Mouse (Mus musculus) adrenal gland, postnatal 25 days (tissue): Measurements from ENCODE around the gene Ccdc57. TPM values are rescaled to one million over a fixed set of nuclear protein-coding genes. Genes with fewer than 3 reads are reported as not detected.
"Not testable (repeated sequence)": the region's sequence is repeated elsewhere in the genome, so short reads cannot be mapped to it uniquely, and the experiment has no call there.

Experiments used
- DNase-seq: peaks from one replicate; pipeline ENCODE4 v3.0.0; 2021; ENCODE audit warnings: mixed read lengths
- total RNA-seq: library from RNA; stranded (reverse); gene quantifications from 2 replicates; pipeline ENCODE4 v1.2.3, GENCODE M21; 2021

Gene Ccdc57
- total RNA-seq, 1 experiment from 2014 or later: 12.1 TPM

- DNase-seq: no peak
These were observed 81.1 kb downstream of the Ccdc57 start for GRCm38 (mm10) chr11:120851582-120851981.

- no peak for DNase-seq
These were observed 81.5 kb downstream of the Ccdc57 start for GRCm38 (mm10) chr11:120851132-120851531.

- DNase-seq: no peak
These were observed 82.2 kb downstream of the Ccdc57 start for GRCm38 (mm10) chr11:120850331-120851030.

- no peak for DNase-seq
These were observed 85.8 kb downstream of the Ccdc57 start for GRCm38 (mm10) chr11:120846725-120847475.

GRCm38 (mm10) chr11:120844329-120844728 lies 88.3 kb downstream of the Ccdc57 start:
- no peak for DNase-seq

- DNase-seq: no peak
These were observed 99.0 kb downstream of the Ccdc57 start for GRCm38 (mm10) chr11:120833555-120834280.

GRCm38 (mm10) chr11:120832962-120833361 lies 99.7 kb downstream of the Ccdc57 start:
- not testable (repeated sequence) for DNase-seq

GRCm38 (mm10) chr11:120831659-120832440 lies 100.8 kb downstream of the Ccdc57 start:
- no peak for DNase-seq

GRCm38 (mm10) chr11:120830686-120831085 lies 102.0 kb downstream of the Ccdc57 start:
- peak; percentile 63 for DNase-seq

GRCm38 (mm10) chr11:120829757-120830532 lies 102.7 kb downstream of the Ccdc57 start:
- no peak for DNase-seq

- no peak for DNase-seq
These were observed 104.3 kb downstream of the Ccdc57 start for GRCm38 (mm10) chr11:120828416-120828815.

GRCm38 (mm10) chr11:120826016-120826953 lies 106.4 kb downstream of the Ccdc57 start:
- DNase-seq: no peak

GRCm38 (mm10) chr11:120825289-120825863 lies 107.3 kb downstream of the Ccdc57 start:
- no peak for DNase-seq

GRCm38 (mm10) chr11:120824787-120825288 lies 107.8 kb downstream of the Ccdc57 start:
- DNase-seq: no peak

- DNase-seq: peak; percentile 97
These were observed 108.5 kb downstream of the Ccdc57 start, which contains the start of gene Fasn for GRCm38 (mm10) chr11:120823956-120824786. Gene Fasn (minus strand): TSS chr11:120824547.

GRCm38 (mm10) chr11:120823551-120823947 lies 109.1 kb downstream of the Ccdc57 start:
- DNase-seq: peak; percentile 74

GRCm38 (mm10) chr11:120822831-120823550 lies 109.7 kb downstream of the Ccdc57 start:
- peak; percentile 42 for DNase-seq

GRCm38 (mm10) chr11:120822321-120822720 lies 110.4 kb downstream of the Ccdc57 start:
- no peak for DNase-seq
